Mouse (Mus musculus) limb, embryonic 14.5 days (tissue): Measurements from ENCODE around the gene Pak4. TPM values are rescaled to one million over a fixed set of nuclear protein-coding genes. Genes with fewer than 3 reads are reported as not detected.

Source experiments
- ATAC-seq: fragments of 200-750 bp; cut with Nextera tagmentation; 2 replicates; pipeline ENCODE4 v1.8.0; 2017; ENCODE audit warnings: low read depth, moderate number of reproducible peaks, moderate TSS enrichment; ENCODE audit not compliant: low FRiP score
- DNase-seq: peaks from one replicate; pipeline ENCODE4 v3.0.0-alpha.2; 2015; ENCODE audit warnings: low spot score
- H3K27ac ChIP-seq: fragments of 300-500 bp; sonication (generic); replicated peaks from 2 replicates; pipeline ENCODE4 v1.5.1; 2014; ENCODE audit warnings: low read depth, mild to moderate bottlenecking, low read length, moderate library complexity, mixed read lengths
- H3K27me3 ChIP-seq: fragments of 300-500 bp; sonication (generic); 2 replicates; pipeline ENCODE4 v1.6.1; 2014; ENCODE audit warnings: low read length, mixed read lengths; ENCODE audit not compliant: control insufficient read depth, insufficient read depth
- H3K36me3 ChIP-seq: fragments of 300-500 bp; sonication (generic); 2 replicates; pipeline ENCODE4 v1.6.1; 2014; ENCODE audit warnings: mild to moderate bottlenecking, low read length, moderate library complexity, mixed read lengths; ENCODE audit not compliant: control insufficient read depth, insufficient read depth
- H3K4me1 ChIP-seq: fragments of 300-500 bp; sonication (generic); 2 replicates; pipeline ENCODE4 v1.6.1; 2014; ENCODE audit warnings: antibody characterized with exemption, low read length, mixed read lengths; ENCODE audit not compliant: control insufficient read depth, insufficient read depth
- H3K4me2 ChIP-seq: fragments of 300-500 bp; sonication (generic); replicated peaks from 2 replicates; pipeline ENCODE4 v1.6.1; 2014; ENCODE audit warnings: low read depth, mild to moderate bottlenecking, low read length, moderate library complexity; ENCODE audit not compliant: severe bottlenecking
- H3K4me3 ChIP-seq: fragments of 300-500 bp; sonication (generic); replicated peaks from 2 replicates; pipeline ENCODE4 v1.5.1; 2014; ENCODE audit warnings: low read length
- H3K9ac ChIP-seq: fragments of 300-500 bp; sonication (generic); 2 replicates; pipeline ENCODE4 v1.6.1; 2014; ENCODE audit warnings: mild to moderate bottlenecking, low read depth, low read length, moderate library complexity; ENCODE audit not compliant: severe bottlenecking
- H3K9me3 ChIP-seq: fragments of 300-500 bp; sonication (generic); 2 replicates; pipeline ENCODE4 v1.6.1; 2016; ENCODE audit warnings: low read length; ENCODE audit not compliant: control insufficient read depth
- POLR2A ChIP-seq: fragments of 200-500 bp; IDR thresholded peaks from 2 replicates; pipeline ENCODE4 v1.8.0; 2012; ENCODE audit warnings: inconsistent platforms, mild to moderate bottlenecking, moderate library complexity, borderline replicate concordance; ENCODE audit not compliant: insufficient read depth, insufficient read length; ENCODE audit errors: extremely low read depth
- WGBS: fragments of 180-500 bp; shearing (Covaris S2); extraction: QIAGEN DNeasy Blood & Tissue Kit; methylation state at CpG from one replicate; pipeline ENCODE4 v1.1.7; 2014; 5-methylcytosine and 5-hydroxymethylcytosine counted together
- polyA plus RNA-seq, 2 experiments: library from polyadenylated mRNA; depleted of rRNA in 1 of 2; stranded (reverse) in 1 of 2; unstranded in 1 of 2; fragments of >200 nt; fragmentation: Nextera tagmentation in 1 of 2; extraction: Ambion mirVana in 1 of 2; gene quantifications; 2 replicates each; pipeline versions ENCODE4 v1.2.1 to v1.2.3; 2012 to 2014

Gene Pak4
- polyA plus RNA-seq, 2 experiments = 21.3 to 27.6 TPM

DNA sequence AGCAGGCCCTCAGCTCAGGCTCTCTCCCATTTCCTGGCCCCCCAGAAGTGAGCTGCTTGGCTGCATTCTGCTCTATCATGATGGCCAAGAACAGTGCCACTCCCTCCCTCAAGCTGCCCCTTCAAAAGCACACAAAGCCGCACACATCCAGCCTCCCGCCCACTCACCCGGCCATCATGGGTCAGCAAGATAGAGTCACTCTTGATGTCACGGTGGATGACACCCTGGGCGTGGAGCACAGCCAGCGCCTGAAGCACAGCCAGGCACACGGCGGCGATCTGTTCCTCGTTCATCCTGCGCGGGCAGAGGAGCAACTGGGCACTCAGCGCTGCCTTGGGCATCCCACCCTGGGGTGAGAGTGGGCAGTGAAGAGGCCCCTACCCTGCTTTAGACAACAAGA is 35.6 kb downstream of the Pak4 start:
- Histone ChIP-seq H3K9ac (no peak overlapping the region), H3K4me1 (peaks cover 2% of the 10 kb centered on the region; the same call in 1 of the 2 replicates), H3K27me3 (no peaks in the 10 kb centered on the region), H3K4me2 (no peak overlapping the region), H3K4me3 (no peak overlapping the region), H3K9me3 (no peaks in the 10 kb centered on the region), H3K36me3 (peaks cover 85% of the 10 kb centered on the region), H3K27ac (no peak overlapping the region)
- ATAC-seq (no peak), DNase-seq (no peak)
- no peak for TF ChIP-seq POLR2A
- 96% methylated on average over 13 of the region's 13 CpGs for WGBS

DNA sequence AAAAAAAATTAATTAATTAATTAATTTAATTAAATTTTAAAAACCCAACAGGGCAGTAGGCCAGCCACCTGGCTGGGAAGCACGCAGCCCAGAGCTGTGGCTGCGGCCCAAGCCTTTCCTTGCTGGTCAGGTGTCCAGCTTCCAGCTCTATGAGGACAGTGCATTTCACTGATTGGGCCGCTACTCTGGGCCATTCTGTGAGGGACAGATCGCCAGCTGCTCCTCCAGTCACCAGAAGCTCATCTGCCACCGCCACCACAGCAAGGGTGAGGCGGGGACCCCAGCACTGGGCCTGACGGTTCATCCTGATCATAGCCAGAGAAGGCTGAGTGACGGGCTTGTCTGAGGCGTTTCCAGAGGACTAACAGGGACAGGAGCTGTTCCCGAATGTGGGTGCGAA is 36.0 kb downstream of the Pak4 start:
- no peak overlapping the region for H3K27ac ChIP-seq
- H3K27me3 ChIP-seq = no peaks in the 10 kb centered on the region
- H3K4me2 ChIP-seq = no peak overlapping the region
- no peak for TF ChIP-seq POLR2A
- 90% methylated on average over 11 of the region's 11 CpGs for WGBS
- no peaks in the 10 kb centered on the region for H3K9me3 ChIP-seq
- ATAC-seq = no peak
- no peak for DNase-seq
- H3K9ac ChIP-seq = no peak overlapping the region
- peaks cover 2% of the 10 kb centered on the region; the same call in 1 of the 2 replicates for H3K4me1 ChIP-seq
- no peak overlapping the region for H3K4me3 ChIP-seq
- H3K36me3 ChIP-seq = peaks cover 81% of the 10 kb centered on the region

DNA sequence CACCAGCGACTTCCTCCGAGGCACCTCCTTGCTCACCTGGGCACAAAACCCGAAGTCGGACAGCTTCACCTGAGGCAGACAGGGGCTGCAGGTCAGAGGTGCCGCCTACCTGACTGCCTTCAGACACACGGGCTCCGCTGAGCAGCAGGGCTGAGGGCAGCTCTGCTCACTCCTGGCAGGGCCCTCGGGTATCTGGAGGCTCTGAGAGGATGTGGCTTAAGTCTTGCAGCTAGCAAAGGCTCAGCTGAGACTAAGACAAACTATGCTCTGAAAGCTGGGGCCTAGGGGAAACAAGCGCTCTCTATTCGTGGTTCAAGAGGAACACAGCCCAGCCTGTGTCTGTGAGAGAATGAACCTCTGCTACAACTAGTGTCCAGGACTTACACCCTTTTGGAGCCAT is 37.1 kb downstream of the Pak4 start:
- H3K36me3 ChIP-seq = peaks cover 71% of the 10 kb centered on the region
- H3K4me3 ChIP-seq = no peak overlapping the region
- peaks cover 2% of the 10 kb centered on the region; the same call in 1 of the 2 replicates for H3K4me1 ChIP-seq
- WGBS = 93% methylated on average over 10 of the region's 10 CpGs
- no peaks in the 10 kb centered on the region for H3K9me3 ChIP-seq
- no peak overlapping the region for H3K27ac ChIP-seq
- no peak for TF ChIP-seq POLR2A
- DNase-seq = no peak
- no peak for ATAC-seq
- no peak overlapping the region for H3K4me2 ChIP-seq
- no peak overlapping the region for H3K9ac ChIP-seq
- H3K27me3 ChIP-seq = no peaks in the 10 kb centered on the region

DNA sequence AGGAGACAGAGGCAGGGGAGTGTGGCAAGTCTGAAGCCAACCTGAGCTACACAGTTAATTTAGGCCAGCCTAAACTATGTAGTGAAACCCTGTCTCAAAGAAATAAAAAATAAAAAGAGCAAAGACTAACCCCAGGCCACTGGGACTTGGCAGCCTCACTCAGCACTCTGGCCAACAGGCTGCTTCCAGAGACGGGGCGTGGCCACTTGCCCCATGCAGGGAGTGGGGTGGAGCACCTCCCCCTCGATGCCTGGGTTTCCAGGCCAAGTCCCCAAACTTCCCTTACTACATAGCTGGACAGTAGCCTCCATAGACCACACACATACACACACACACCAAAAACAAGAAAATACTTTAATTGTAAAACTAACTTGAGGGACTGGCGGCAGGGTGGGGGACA is 39.5 kb downstream of the Pak4 start:
- Histone ChIP-seq H3K27ac (no peak overlapping the region), H3K9ac (no peak overlapping the region), H3K4me1 (peaks cover 2% of the 10 kb centered on the region; the same call in 1 of the 2 replicates), H3K36me3 (peaks cover 47% of the 10 kb centered on the region), H3K4me3 (no peak overlapping the region), H3K9me3 (no peaks in the 10 kb centered on the region), H3K4me2 (no peak overlapping the region), H3K27me3 (no peaks in the 10 kb centered on the region)
- ATAC-seq (peak; percentile 42), DNase-seq (no peak)
- 59% methylated on average over 4 of the region's 4 CpGs for WGBS
- TF ChIP-seq POLR2A = no peak

DNA sequence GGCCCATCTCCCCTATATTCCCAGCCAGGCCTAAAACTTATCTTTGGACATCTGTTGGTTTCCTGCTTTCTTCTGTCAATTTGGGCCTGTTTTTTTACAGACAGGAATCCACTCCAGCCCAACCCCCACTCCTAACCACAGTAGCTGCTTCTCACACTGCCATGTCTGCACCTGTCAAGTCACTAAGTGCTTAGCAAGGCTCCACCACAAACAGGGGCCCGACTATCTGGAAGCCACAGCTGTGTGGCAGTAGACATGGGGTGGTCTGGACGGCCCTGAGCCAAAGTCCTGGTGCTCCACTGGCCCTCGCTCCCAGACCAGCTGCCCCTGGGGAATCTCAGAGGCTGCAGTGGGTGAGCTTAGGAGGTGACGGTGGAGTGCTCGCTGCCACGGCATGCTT is 40.3 kb downstream of the Pak4 start:
- no peaks in the 10 kb centered on the region for H3K9me3 ChIP-seq
- H3K36me3 ChIP-seq = peaks cover 40% of the 10 kb centered on the region
- no peak overlapping the region for H3K9ac ChIP-seq
- no peak overlapping the region for H3K4me2 ChIP-seq
- no peaks in the 10 kb centered on the region for H3K27me3 ChIP-seq
- no peak overlapping the region for H3K4me3 ChIP-seq
- TF ChIP-seq POLR2A = no peak
- no peak overlapping the region for H3K27ac ChIP-seq
- DNase-seq = peak; percentile 42
- WGBS = 70% methylated on average over 6 of the region's 6 CpGs
- ATAC-seq = peak; percentile 68
- peaks cover 2% of the 10 kb centered on the region; the same call in 1 of the 2 replicates for H3K4me1 ChIP-seq

DNA sequence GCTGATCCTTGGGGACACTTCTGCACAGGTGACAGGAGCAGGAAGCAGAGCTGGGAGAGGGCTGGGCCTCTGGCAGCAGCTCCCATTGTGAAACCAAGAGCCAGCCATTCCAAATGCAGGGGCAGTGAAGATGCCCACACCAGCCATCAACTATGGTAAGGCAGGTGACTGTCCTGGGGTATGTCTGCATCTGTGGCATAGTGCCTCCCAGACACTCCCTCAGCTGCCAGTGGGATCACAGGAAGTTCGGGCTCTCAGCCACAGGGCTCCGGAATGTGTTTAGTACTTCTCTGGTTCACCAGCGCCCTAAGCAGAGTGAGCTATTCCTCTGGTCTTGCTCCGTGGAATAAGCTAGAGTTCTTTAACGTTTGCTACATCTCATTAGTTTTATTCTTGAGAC is 40.9 kb downstream of the Pak4 start:
- Histone ChIP-seq H3K4me3 (no peak overlapping the region), H3K4me1 (peaks cover 2% of the 10 kb centered on the region; the same call in 1 of the 2 replicates), H3K9ac (no peak overlapping the region), H3K36me3 (peaks cover 34% of the 10 kb centered on the region), H3K27ac (no peak overlapping the region), H3K27me3 (no peaks in the 10 kb centered on the region), H3K4me2 (no peak overlapping the region), H3K9me3 (no peaks in the 10 kb centered on the region)
- TF ChIP-seq POLR2A = no peak
- 71% methylated on average over 5 of the region's 5 CpGs for WGBS
- no peak for ATAC-seq
- DNase-seq = no peak
